Mouse (Mus musculus): ENCODE results near the gene Man2a2.

DNA sequence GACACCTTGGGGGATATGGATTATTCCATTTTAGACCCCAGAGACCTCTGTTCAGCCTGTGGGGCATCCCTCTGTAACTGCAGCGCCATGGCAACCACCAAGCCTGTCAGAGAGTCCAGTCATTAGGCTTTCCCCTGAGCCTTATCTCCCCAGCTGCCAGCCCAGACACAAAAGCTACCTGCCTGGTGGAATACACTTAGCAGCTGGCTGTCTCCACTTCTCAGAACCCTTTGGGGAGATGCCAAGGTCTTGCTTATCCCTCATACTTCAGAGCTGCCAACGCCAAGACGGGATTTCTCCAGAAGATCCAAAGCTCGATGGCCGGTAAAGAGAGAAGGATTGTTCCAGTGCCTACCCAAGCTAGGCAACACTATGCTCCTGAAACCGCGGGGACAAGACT lies 29.4 kb downstream of the Man2a2 start:
- no peak for TF ChIP-seq CTCF (IDR thresholded peaks at IDR 0.05; ENCODE audit: low read depth)
- TF ChIP-seq EP300 (IDR thresholded peaks at IDR 0.05; ENCODE audit: low read depth) = no peak

Measured in liver, postnatal 0 days (tissue).